Mouse (Mus musculus): ENCODE measurements around the gene Canx. TPM values are rescaled to one million over a fixed set of nuclear protein-coding genes. Genes with fewer than 3 reads are reported as not detected.
"Not testable (repeated sequence)": the region's sequence is repeated elsewhere in the genome, so short reads cannot be mapped to it uniquely, and the experiment has no call there.

Canx gene
- total RNA-seq (2021): 100 to 1,000 TPM in 1 of 2 experiments, 10 to 100 TPM in 1; 98.6 to 108 TPM
- long read RNA-seq, experiment 1, full-length matches to known transcripts: 14 of 26 reads
- long read RNA-seq, experiment 1, partial matches to known transcripts: 5 of 26 reads
- long read RNA-seq, experiment 1, other reads (novel, unspliced or antisense): 7 of 26 reads
- long read RNA-seq, experiment 2, full-length matches to known transcripts: 38 of 63 reads
- long read RNA-seq, experiment 2, partial matches to known transcripts: 11 of 63 reads
- long read RNA-seq, experiment 2, other reads (novel, unspliced or antisense): 14 of 63 reads

DNA sequence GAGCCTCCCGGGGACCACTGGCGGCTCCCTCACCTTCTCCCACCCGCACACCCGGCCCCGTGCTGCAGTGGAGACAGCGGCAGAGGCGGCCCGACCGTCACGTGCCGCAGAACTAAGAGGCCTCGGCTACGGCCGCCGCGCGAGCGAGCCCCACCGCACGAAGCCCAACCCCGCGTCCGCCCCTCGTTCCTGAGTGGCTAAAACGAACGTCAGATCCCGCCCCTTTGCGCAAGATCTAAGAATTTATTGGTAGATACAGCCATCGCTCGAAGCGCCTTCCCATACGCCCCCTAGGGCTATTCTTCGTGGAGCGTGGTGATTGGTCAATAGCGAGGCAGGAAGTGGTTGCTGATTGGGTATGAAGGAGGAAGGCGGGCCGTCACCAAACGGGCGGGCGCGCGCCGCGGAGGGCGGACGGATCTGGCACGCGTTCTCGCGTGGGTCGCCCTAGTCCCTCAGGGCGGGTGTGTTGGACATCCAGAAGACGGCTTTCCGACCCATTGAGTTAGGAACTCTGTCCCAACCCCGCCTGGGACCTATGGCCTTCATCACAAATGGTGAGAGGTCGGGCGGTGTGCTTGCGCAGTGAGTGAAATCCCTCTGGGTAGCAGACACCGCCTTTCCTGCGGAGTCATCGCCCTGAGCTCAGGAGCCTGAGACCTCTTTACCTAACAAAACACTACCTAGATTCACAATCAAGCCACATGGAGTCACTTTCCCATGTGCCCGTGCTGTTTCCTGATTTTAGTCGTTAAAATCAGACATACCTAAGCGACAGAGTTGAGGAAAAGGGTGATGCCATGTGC, at the start of gene Canx:
Gene Canx, minus strand, starts transcription at position 178 of the 806 bp plus-strand sequence.
- DNase-seq: peak; percentile 97

DNA sequence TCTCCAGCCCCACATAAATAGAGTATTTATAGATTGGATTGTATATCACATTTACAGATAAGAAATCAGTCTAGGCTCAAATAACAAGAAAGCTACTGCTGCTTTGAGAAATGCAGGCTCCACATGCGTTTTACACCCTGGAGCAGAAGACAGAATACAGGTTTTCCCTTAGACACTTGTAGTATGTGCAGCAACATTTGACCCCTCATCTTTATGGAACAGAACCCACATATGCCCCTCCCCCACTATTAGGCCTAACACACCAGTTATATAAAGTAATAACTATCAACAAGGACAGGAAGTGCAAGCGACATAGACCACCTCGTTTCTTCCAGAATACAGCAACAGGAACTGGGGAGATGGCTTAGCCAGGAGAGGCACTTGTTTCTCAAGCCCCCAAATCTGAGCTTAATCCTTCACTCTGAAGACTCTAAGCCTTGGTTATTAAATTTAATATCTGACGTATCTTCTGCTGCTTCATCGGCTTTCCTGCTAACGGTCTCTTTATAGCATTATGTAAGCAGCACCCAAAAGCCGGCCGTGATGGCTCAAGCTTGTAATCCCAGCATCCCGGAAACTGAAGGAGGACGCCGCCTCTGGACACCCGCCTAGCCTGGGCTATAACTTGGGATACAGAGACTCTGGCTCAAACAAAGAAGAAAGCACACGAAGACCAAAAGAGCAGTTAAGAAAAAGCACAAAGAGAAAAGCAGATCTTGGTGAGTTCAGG, 49.0 kb upstream of the Canx start:
- DNase-seq: no peak

DNA sequence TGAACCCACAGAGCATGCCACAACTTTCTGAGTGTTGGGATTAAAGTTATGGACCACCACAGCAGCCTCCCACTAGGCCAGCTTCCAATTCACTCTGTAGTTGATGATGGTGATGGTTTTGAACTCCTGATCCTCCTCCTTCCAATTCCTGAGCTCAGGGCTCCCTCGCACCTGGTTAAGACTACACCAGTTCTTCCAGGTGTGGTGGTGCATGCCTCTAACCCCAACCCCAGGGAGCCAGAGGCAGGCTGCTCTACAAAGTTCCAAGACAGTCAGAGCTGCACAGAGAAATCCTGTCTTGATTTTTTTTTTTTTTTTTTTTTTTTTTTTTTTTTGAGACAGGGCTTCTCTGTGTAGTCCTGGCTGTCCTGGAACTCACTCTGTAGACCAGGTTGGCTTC, 48.1 kb upstream of the Canx start:
- DNase-seq: no peak

DNA sequence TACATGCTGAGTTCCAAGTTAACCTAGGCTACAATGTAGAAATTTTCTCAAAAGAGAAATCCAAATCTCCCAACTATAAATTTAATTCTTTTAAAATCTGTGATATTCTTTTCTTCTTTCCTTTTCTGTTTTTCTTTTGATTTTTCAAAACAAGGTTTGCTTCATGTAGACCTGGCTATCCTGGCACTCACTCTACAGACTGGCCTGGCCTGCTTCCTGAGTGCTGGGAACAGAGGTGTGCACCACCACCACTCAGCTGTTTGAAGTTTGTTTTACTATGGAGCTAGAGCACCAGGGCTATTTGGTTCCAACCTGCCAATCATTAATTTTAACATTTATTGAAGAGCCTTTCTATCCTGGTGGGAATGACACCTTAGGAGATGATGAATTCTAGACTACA, 47.6 kb upstream of the Canx start:
- DNase-seq: no peak

DNA sequence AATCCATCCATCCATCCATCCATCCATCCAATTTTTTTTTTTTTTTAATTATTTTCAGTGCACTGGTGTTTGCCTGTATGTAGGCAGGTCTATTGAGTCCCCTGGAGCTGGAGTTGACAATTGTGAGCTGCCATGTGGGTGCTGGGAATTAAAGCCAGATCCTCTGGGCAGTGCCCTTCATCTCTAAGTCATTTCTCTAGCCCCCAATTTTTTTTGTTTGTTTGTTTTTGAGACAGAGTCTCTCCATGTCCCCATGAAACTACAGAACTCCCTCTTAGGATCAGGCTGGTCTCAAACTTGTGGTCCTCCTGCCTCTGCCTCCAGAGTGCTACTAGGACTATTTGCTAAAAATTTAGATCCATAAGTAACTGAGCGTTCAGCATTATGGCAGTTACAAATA, 46.4 kb upstream of the Canx start:
- DNase-seq: no peak

DNA sequence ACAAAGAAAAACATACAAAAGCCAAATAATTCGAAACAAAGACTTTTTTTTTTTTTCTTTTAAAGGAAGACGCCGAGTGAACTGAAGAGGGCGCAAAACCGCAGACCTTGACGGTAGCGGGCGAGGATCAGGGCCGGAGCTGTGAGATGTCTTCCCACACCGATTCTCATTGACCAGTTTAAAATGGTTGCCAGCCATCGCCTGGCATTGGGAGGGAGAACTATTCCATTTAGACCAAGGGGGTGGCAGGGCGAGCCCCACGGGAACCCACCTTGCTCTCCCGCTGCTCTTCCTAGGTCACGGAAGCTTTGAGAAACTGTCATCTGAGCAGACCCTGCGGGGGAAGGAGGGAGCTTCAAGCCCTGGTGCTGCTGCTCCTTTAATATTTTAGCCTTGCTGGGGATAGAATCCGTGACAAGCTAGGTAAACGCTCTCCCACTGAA, 45.9 kb upstream of the Canx start:
- peak; percentile 31 for DNase-seq

DNA sequence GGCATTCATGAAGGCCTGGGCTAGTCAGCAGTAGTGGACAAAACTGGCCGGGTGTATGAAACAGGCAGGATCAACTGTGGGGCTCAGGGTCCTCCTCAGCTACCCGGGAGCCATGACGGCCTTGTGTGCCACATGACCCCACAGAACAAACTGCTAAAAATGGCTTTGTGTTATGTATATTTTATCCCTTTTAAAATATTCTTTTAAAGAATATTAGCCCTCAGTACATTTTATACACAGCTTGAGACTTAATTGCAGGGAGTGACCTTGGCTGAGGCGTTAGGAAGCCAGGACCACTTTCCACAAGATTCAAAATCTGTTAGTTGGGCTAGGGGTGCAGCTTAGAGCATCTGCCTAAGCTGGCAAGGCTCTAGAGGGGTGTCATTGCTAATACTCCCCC, 45.5 kb upstream of the Canx start:
- DNase-seq: no peak

DNA sequence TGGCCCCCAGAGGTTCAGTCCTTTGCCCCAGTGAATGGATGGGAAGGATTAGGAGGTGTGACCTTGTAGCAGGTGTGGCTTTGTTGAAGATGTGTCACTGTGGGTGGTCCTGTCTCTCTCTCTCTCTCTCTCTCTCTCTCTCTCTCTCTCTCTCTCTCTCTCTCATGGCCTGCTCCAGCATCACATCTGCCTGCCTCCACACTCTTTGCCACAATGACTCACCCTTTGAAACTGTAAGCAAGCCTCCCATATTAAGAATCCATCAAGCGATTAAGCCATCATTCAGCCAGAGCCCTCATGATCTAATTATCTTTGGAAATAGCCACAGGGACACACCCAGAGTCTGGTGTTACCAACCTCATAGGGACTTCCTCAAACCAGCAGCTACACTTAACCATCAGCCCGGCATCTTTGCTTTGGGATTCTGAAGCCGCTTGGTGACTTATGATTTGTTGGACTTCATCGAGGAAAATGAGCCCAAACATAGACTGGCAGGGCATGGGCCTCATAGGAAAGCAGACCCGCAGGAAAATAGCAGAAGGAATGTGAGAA, 44.0 kb upstream of the Canx start:
- no peak for DNase-seq

DNA sequence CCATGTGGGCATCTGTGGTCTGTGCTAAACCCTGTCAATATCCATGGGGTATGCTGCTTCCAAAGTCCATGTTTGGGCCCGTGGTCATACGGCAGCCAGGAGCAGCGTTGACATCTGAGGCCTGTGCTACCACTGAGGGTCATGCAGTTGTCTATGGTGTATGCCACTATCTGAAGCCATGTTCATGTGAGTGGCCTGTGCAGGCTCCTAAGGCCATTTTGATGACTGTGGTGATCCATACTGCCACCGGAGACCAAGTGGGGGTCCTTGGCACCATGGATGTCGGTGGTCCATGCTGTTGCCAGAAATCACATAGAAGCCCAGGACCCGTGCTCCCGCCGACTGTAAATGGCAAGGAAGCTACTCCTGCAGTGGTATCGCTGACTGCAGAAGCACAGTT, 42.1 kb upstream of the Canx start:
- DNase-seq: no peak

DNA sequence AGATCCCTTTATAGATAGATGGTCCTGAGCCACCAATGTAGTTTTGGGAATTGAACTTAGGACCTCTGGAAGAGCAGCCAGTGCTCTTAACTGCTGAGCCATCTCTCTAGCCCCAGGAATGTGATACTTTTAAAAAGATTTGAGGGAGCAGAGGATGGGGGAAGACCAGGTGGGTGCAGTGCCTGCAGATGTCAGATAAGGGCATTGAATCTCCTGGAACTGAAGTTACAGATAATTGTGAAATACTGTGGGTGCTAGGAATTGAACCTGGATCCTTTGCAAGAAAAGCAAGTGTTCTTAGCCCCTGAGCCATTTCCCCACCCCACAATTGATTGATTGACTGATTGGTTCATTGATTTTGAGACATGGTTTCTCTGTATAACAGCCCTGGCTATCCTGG, 39.8 kb upstream of the Canx start:
- DNase-seq: no peak

DNA sequence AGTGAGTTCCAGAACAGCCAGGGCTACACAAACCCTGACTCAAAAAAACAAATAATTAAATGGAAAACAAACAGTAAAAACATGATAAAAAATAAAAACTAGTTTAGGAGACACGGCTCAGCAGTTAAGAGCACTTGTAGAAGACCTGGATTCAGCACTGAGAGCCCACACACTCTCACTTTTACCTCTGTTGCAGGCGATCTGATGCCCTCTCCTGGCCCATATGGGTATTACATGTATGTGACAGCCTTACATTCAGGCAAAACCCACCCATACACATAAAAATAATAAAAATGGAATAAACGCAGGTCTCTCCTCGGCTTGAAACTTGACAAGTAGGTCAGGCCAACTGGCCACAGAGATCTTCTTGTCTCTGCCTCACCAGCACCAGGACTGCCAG, 39.1 kb upstream of the Canx start:
- DNase-seq: peak; percentile 39

DNA sequence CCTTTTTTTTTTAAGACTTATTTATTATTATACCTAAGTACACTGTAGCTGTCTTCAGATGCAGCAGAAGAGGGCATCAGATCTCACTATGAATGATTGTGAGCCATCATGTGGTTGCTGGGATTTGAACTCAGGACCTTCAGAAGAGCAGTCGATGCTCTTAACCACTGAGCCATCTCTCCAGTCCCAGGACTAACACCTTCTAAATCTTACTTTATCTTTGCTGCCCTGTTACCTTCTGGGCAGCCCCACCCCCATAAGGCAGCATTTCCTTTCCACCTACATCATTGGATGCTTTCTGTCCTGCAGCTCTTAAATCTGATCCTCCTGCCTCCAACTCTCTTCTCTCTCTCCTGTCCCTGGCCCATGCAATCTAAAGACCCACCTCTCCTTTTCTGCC, 35.8 kb upstream of the Canx start:
- DNase-seq: not testable (repeated sequence)

DNA sequence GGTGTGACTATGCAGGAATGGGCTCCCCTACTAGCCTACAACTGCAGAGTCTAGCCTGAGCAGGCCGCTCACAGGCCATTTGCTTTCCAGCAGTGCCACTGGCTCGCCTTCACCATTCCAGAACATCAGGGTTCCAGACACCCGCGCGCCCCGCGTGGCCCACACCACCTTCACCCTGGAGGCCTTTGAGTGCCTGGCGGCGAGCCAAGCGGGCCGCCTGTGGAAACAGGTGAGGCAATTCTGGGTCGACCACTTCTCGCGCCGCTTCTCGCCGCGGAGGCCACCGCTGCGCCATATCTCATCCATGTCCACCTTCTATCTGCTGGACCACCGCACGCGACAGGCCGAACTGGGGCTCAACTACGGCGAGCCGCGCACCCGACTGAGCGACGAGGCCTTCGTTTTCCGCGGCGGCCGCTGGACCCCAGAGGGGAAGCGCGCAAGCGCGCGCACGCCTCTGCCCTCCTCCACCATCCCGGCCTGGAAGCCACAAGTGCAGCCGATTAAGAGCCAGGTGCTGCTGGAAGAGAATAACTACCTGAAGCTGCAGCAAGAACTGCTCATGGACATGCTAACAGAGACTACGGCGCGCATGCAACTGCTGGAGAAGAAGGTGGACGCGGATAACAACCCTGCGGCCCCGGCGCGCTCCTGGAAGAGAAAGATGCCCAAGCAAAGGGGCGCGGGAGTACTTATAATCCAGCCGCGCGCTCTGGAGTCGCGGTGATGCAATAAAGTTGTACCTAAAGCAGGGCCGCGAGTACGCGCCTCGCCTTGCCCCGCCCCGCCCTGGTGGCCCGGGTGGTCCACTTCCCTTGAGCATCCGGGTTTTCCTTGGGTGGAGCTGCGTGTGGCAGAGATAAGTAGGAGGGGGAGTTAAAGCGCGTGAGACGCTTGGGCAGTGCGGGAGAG, 33.7 kb upstream of the Canx start:
- peak; percentile 20 for DNase-seq

DNA sequence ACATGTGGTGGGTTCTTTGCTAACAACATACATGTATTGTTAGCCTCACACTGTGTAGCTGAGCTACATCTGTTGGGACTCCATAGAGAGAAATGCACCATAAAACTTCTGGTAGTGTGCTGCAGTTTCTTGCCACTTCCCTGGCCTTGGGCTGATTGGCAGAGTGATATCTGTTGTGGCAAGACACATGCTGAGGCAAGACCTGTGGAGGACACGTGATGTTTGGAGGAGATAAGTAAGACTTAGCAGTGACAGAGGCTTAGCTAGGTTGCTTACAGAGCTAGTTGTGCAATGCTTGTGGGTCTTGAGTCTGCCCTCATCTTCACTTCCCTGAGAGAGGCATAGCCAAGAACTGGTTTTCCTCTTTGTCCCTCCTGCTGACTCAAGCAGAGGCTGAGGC, 29.9 kb upstream of the Canx start:
- no peak for DNase-seq

DNA sequence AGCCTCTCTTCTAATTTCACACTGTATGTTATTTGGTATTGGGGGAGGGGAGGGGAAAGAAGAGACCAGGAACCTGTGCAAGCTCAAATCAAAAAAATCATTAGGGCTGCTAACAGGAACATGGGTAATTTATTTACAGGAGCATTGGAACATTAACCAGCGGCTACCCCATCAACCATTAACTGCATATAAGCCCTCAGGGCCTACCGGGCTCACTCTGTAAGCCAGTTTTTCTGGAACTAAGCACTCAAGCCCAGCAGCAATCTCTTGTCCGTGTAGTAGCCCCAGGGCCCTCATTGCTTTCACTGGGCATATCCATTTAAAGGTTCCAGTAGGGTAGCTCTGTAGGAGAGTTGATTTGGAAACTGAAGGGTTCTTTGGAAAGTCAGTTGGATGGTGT, 29.4 kb upstream of the Canx start:
- no peak for DNase-seq

DNA sequence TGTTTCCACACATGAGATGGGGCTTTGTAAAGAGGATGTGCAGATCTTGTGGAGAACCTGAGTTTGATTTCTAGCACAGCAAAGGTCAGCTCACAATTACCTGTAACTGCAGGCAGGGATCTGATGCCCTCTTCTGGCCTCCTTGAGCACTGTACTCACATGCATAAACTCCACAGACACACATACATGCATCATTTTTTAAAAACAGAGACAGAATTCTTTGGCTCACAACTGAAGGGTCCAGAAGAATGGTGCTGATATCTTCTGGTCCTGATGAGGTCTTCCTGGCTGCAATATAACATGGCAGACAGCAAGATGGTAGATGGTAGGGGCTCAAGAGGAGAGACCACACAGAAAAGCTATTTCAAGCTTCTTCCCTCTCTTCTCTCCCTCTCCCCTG, 28.7 kb upstream of the Canx start, which contains the start of gene Cby3:
Gene Cby3, plus strand, starts transcription at position 301 of the 400 bp plus-strand sequence.
- no peak for DNase-seq

DNA sequence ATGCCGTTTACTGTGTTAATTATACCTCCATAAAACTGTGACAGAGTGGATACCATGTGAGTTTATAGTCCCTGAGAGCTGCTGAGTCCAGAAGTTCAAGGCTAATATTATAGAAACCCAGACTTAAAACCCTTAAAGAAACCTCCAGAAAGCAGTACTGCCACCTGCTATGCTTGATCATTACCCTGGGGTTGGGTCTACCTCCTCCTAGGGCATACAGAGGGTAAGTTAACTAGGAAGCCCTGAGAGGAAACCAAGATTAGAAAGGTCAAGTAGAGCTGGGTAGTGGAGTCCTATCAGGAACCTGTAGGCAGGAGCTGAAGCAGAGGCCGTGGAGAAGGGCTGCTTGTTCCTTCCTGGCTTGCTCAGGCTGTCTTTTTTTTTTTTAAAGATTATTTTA, 26.7 kb upstream of the Canx start:
- no peak for DNase-seq

DNA sequence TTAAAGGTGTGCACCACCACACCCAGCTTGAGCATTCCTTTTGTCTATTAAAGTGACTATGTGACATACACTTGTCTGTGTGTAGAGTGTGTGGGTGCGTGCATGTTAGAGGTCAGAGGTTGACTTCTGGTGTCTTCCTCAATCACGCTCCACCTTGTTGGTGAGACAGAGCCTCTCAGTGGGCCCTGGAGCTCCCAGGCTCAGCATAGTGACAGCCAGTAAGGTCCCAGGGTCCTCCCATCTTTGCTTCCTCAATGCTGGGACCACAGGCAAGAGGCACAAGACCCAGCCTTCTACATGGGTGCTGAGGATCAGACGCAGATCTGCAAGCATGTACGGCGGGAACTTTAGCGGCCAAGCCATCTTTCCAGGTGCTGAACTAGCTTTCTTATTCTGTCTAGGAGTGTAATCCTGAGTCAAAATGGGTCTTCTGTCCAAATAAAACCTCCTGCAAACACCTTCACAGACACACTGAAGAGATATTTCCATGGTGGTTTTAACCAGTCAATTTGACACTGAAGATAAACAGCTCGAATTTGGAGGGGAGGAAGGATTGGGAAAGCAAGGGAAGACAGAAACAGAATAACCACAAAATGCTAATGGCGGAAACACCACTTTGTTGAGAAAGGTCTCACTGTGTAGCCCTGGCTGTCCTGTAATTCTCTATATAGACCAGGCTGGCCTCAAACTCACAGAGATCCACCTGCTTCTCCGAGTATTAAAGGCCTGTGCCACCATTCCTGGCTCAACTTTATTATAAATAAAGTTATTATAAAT, 21.0 kb upstream of the Canx start:
- DNase-seq: no peak

DNA sequence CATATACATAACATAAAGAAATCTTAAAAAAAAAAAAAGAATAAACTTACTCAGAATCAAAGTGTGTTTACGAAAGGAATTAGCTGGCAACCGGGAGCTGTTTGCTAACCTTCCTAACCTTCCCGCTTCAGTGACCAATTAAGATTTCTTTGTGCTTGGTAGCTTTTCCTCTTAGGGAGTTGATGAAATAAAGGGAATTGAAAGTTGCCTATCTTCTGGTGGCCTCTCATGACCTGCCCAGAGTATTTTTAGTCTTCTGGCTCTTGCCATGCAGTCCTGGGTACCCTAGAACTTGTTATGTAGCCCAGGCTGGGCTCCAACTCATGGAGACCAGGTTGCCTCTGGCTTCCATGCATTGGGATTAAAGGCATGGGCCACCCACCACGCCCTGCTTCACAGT, 20.0 kb upstream of the Canx start:
- no peak for DNase-seq

DNA sequence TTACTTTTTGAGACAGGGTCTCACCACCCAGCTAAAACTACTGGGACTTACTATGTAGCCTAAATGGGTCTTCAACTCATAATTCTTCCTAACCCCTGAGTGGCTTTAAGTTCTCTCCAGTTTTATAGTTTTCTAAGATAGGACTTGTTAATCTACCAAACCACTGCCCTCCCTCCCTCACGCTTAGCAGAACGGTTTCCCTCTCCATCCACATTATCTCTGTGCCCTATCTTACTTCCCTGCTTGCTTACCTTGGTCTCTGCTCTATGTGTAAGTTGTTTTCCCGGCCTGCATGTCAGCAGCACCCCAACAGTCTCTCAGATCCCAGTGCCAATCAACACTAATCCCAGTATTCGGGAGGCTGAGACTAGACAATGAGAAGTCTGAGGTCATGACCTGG, 11.4 kb upstream of the Canx start:
- DNase-seq: no peak

DNA sequence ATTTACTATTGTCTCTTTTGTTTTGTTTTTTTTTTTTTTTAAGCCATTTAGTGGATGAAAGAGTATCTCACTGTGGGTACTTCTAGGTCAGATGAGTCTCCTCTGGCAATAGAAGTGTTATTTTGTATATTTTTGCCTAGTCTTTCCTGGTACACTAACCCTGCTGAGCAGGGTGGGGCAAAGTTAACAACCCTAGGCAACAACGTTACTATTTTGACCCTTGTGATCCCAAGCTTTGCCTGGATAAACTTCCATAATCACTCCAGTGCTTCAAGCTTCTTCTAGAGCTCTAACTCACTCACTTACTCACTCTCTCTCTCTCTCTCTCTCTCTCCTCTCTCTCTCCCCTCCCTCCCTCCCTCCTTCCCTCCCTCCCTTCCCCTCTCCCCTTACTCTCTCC, 10.7 kb upstream of the Canx start:
- DNase-seq: no peak
